Mouse (Mus musculus) CD4-positive helper T cell, adult 2 months (primary cell): ENCODE measurements around the gene Msi2.
A peak's percentile ranks its signal among the peaks of the same experiment; 100 is the strongest.

Source experiments
- DNase-seq: peaks from one replicate; pipeline ENCODE4 v3.0.0-alpha.2; 2012; ENCODE audit warnings: low read depth, missing footprints, low spot score

Gene Msi2

DNA sequence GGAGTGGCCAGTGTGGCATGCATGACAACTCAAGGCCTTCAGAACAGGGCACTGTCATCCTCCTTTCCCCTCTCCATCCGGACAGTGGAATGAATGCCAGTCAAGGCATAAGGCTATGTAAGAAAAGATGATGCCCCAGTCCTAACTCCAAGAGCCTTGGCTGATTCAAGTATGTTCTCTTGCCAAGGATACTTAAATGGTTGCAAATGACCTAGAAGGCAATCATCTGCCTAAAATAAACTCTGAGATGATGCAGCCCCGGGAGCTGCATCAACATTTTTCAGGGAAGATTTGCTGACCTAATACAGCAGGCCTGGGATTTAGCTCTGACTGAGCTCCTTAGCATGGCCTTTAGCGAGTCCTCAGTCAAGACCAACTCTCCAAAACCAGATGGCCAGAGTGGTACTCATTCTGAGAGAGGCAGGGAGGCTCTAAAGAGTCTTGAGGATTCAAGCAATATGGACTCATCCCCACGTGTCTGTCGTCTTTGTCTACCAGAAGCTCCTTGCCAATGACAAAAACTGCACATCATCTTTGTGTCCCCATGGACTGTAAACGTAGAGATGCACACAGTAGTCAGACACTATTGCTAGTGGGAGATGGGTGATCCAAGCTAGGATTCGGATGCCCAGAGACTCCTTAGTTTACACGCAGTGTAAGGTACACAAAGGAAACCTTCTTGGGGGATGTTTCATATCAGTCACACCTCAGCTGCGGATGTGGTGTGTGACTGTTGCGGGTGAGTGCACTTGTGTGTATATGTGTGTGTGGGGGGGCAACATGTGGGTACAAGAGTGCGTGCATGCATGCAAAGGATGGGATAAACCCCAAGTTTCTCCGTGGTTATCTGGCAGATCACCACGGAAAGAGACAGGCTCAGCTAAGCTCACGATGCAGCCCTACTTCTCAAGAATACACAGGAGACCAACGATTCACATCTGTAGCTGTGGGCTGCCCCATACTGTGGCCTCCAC, 176.4 kb downstream of the Msi2 start:
- no peak for DNase-seq

DNA sequence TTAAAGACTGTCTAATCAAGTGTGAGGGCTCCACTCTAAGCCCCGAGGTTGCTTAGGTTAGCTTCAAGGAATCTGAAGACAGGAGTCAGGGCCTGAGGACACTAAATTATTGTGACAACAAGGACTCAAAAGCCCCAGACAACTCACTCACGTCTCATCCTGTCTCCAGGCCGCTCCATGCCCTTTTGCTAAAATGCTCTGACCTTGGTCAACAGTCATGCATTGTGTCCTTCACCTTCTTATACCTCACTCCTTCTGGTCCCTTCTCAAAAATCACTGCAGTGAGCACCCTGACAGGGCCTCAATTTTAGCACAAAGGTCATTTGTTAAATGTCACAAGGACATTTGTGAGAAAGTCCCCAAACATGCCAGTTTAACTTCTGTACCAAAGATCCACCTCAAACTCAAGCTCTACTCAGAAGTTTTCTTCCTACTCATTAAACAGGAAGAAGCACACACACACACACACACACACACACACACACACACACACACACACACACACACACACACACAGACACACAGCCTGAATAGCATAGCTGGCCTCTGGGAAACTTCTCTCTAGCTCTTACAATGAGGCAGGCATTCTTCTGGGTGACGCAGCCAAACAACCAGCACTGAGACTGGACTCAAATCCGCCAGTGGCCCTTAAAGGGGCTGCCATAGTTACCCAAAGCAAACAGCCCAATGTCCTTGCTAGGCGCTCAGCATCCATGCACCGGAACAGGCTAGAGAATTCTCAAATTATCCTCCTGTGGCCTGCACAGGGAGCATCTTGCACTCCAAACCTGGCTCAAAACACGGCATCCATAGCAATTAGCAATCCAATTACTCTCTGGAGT, 178.5 kb downstream of the Msi2 start:
- DNase-seq, result peak; percentile 46

DNA sequence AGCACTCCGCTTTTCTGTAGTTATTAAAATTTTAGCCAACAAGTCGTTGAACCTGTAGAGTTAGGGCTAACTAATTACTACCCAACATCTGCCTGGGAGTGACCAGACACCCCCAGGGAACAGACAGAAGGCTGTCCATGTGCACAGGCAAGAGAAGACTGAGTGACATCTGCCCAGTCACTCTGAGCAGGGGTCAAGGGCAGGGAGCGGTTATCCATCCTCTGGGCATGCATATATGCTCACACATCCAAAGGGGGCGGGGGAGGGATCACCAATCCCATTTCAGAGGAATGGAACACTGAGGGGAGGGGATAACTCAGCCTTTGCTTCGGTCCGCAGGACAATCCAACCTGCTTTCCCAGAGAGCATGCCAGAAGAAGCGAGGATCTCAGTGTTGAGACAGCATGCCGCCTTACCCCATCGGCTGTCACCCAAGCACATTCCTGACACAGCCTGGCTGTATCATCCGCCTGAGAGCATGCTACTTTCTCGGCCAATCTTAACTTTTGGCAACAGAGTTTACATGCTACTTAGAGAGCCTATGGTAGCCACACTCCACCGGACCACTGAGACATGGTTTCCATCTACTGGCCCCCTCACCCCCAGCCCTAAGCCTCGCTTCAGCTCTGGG, 179.5 kb downstream of the Msi2 start:
- DNase-seq, result no peak

DNA sequence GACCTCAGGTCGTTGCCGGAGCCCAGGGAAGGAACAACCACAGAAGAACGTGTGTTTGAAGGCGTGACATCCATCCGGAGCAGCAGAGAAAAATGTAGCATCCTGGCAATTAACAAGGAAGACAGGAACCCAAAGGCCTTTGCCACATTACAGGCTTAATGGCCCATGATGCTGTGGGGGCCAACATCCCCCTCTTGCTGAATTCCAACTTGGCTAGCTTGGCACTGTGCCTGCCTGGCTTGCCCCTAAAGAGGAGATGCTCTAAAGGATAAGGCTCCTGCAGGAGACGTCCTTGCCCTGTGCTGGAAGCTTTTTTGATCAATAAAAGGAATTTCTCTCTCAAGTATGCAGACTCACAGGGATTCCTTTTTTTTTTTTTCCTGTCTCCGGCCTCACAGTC, 181.0 kb downstream of the Msi2 start:
- no peak for DNase-seq

DNA sequence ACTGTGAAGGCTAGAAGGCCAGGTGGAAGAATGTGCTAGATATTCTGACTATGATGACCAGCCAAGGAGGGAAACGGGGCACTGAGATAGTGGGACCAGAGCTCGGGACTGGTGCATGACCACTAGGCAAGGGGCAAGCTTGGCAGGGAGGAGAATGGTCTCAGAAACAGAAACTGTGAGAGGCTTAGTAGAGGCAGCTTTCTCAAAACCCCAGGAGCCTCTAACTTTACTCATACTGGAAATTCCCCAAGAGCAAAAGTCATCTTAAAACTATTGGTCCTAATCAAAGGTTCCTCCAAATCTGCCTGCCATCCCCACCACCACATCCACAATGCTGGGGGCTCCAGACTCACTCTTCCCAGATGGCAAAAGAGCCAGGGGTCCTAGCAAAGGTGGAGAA, 181.5 kb downstream of the Msi2 start:
- no peak for DNase-seq

DNA sequence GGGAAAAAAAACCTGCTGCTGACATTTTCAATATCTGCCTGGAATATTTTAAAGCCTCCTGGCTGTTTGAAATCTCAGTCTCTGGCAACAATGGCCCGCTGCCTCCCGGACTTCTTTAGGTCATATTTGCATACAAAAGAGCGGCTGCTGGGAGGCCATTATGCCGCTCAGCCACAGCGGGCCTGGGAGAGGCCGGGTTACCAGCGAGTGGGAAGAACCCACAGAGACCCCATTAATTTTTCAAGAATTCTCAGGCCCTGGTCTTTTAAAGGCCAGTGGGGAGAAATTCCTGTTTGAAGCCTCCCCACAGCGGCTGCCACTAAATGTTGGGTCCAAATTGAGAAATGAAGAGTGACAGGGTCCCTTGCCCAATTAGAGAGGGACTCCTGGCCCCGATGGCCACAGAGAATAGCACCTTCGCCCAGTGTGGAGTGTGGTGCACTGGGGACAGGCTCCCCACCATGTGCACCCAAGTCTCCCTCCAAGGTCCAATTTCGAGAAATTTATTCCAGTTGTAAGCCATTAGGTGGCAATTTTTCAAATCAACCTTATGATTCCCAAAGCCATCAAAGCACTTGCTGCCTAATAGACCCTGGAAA, 183.9 kb downstream of the Msi2 start:
- DNase-seq, result no peak

DNA sequence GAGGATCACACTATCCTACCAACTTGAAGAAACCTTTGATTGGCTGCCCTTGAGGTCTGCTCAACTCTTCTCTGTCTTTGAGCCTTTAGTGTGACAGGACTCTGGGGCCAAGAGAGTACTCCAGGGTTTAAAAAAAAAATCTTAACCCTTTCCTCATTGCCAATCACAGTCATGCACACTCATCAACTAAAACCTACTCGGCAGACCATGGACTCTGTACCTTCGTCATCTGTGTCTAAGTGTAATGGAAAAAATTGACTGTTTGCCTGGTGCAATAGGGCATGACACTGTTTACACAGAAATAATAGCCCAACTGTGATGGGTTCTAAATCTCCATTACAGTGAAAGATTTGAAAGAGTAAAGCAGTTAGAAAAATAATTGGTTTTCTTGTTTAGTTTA, 186.3 kb downstream of the Msi2 start:
- DNase-seq, result no peak

DNA sequence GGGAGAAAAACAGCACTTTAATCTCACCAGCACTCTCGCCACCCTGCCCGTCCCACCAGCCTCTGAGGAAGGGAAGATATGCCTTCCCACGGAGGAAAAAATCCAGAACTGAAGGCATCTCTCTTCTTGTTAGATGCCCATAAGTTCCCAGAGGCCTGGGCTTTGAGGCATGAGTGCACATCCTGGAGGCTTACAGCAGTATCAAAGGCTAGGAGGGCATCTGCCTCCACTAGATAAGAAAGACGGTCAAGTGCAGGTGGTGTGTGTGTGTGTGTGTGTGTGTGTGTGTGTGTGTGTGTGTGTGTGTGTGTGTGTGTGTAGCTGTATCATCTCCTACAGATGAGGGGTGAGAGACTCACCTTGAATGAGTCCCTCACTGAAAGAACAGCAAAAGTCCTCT, 188.3 kb downstream of the Msi2 start:
- DNase-seq, result no peak

DNA sequence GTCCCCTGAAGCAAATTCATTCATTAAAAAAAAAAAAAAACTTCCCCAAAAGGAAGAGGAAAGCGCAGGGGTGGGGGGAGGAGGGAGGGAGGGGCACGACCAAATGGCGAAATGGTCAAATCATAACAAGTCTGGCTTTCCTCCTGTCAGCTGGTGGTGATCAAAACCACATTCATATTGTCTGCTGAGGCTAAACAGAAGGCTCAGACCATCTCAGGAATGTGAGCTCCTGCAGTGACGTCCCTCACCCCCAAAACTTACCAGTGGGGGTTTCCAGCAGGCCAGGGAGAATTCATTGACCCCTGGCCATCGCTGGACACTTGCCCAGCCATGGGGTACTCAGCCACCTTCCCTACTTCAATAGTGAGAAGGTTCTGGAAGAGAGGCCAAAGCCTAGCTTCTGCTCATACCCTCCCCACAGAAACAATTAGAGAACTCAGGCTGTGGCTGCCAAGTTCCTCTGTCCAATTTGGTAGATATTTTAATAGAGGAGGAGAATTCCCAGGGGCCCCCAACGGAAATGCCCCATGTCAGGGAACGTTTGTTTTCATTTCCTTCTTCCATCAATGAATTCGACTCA, 189.7 kb downstream of the Msi2 start:
- DNase-seq, result no peak

DNA sequence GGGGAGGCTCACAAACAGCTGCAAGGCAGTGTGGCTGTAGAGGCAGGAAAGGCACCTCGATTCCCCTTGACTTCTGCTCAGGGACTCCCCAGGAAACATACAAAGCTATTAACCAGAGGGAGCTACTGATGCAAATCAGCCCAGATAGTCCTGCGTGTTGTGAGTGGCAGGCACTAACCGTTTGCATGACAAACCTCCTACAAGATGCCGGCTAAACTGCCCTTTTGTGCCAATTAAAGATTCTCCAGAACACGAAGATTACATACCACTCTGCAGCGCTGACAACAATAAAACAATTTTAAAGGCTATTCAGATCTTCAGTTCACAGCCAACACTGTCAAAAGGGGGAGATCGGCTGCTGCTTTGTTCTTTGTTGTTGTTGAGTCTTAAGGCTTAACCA, 191.6 kb downstream of the Msi2 start:
- no peak for DNase-seq

DNA sequence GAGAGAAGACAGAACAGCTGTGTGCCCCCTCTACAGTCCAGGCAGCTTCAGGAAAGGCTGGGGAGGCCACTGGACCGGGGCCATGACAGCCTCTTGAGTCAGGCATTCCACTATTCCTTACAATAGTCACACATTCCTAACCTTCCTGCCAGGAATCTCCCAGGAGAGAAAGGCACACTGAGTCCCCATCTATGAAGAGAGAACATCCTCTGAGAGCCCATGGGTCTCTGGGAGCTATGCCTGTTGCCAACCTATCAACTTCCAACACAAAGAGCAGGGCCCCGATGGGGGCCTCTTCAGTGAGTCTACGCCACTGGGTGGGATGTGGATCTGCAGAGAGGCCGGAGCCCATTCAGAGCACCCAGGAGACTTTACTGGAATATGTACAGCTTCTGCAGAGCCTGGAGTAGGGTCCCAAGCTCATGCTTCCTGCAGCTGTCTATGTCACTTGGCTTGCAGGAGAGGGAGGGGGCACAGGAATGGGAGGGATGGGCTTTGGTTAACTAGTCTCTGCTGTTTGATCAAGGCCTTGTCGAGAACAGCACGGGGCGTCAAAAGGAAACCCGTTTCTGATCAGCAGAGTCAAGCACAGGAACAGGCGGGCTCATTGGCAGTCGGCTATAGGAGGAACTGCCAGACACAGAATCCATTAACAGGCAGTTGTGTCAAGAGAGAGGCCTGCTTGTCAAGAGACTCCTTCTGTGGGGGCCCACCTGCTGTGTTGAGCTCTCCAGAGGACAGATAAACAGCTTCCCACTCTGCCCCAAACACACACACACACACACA, 193.3 kb downstream of the Msi2 start:
- no peak for DNase-seq

DNA sequence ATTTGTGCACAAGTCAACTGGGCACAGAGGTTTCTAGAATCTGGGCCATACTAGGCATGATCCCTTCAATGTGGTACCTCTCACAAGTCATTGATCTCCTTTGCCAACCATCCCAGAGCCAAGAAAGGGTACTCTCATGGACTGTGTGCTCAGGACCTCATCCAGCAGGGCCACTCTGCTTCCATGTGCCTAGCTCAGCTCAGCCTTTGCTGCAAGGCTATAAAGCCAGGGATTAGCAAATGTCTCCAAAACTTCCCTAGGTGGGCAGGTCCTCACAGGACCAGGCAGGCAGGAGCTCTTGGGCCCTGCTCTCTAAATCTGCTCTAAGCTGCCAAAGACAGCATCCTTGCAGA, 193.9 kb downstream of the Msi2 start:
- DNase-seq, result no peak

DNA sequence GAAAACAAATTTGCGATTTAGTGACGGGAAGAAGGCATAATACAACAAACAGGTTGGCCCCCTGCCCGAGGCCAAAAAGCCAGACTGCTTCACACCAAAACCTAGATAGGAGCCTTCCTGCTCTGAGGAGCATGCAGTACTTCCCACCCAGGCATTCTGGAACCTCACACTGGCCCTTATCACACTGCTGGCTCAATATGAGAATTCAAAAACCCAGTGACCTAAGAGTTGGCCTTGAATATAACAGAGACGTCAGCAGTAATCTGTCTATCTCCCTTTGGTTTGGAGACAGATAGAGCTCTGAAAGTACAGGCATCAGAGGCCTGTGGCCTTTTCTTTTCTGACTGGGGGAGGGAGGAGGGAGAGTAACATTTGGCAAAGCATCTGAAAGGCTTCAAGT, 194.4 kb downstream of the Msi2 start:
- no peak for DNase-seq

DNA sequence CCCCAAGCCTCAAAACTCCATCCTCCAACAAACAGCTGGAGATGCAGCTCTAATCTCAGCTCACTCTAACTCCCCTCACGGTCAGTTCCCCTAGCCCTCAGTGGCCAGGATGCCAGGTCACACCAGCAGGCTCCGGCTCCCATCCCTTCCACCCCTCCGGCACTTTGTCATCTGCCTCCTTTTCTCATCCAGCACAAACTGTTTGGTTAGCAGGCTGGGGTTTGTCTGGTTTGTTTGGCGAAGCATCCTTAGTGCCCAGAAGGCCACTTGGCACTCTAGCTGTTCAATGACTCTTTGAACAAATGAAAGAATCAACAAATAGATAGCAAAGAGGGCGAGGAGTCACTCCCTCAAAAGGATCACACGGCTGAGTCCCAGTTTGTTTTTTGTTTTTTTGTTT, 194.8 kb downstream of the Msi2 start:
- DNase-seq, result no peak

DNA sequence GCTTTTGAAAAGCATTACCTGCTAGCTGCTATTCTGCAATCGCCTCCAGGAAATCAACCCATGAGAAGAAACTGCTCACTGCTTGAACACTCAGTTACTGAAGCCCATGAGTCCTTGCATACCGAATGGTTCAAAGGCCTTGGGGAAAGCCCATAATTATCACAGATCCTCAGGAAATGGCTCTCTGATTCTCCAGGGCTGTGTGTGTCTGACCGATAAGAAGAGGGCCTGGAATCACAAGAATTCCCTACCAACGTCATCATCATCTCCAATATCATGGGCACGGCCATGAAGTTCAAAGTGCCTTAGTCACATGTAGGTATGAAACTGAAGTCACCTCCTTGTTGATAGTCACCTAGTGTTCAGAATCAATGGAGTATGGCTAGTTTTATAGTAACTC, 196.2 kb downstream of the Msi2 start:
- no peak for DNase-seq

DNA sequence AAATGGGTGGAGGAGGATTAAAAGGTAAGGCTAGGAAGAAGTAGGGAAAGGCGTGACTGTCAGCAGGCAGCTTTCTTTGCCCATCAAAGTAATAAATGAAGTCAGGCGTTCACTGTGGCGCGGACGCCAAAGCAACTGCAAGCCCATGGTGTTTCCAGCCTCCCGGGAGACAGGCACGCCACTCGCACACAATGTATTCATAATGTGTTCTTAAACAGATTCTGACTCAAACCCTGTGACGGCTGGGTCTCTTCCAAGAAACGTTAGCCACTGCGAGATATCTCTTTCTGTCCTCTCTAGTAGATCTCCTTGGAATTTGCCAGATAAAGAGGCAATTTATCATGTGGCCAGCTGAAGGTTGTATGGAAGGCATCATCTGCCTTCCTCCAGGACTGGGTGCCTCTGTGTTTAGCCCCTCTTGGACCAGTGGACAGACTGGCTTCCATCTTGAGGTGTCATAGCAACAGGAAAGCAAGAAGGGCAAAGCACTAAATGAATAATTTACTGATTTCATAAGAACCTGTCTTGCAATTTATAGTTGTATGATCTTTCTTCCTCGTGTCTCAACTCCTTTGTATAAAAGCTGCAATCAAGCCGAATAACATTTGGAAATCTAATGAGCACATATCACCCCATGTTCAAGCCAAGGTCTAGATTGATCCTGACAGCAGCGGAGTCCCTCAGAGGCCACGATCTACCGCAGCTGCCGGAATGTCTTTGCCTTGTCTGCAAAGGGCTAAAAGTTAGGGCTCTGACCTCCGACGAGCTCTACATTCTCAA, 197.2 kb downstream of the Msi2 start:
- no peak for DNase-seq

DNA sequence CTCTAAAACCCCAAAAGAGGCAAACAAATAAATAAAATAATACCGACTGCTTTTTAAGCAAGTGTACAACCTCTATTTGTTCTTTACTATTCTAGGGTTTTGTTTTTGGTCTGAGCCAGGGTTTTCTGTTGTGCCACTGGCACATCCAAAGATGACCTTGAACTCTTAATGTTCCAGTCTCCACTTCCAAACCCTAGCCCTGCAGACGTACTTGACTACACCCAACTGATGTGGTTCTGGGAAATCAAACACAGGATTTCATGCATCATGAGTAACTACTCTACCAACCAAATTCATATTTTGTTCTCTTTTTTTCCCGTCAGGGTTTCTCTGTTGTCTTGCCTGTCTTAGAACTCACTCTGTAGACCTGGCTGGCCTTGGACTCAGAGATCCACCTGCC, 200.0 kb downstream of the Msi2 start:
- no peak for DNase-seq

DNA sequence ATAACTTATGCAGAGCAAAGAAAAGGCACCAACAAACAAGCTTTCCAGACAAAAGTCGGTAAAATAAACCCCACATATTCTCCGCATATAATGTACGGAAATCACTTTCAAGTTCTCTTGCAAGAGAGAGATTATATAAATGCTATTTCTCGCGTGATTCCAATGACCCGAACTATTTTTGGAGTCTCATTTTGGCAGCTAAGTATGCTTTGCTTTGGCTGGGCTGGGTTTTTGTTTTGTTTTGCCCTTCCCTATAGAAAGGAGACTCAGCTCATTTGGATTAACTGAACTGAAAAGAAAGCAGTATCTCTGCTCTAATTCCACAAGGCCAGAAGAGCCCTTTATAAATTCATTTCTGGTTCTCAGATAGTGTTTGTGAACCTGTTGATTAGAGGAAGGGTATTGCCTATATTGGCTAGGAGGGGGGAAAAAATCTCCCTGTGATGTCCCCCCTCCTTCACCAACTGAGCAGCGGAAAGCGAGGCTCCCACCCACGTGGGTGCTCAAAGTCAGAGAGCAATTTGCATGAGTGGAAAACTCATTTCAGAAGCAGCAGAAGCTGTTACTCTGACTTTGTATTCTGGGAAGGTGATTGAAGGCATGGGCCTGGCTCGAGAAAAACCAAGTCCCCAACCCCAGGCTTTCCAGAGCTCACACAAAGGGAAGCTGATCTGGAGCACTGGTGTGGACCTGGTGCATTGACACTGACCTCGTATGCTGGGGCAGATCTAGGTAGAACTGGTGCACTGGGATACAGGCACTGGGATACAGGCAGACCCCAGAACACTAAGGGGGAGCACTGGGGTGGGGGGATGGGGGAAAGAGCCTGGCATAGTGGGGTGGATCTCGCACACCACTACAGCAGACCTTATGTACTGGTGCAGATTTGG, 201.5 kb downstream of the Msi2 start:
- peak; percentile 28 for DNase-seq
